Mouse (Mus musculus): ENCODE measurements at regions not wholly inside any gene's neighbourhood (a gene's known extent, or its start where the extent isn't known, plus 50 kb on each side); places are given as distances from the start of the nearest gene placed in this dataset.

DNA sequence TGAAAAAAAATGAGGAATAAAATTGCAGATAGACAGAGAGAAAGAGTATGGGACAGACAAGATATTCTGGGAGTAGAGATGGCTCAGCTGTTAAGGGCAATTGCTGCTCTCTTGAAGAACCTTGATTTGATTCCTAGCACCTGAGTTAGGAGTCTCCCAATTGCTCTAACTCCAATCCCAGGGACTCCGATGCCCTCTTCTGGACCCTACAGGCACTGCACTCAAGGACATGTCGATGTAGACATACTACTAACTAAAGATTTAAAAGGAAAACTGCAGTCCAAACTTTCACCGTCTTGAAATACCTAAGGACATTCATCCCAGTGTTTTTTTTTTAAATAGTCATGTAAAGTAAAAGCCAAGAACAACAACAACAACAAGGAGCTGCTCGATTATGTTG, 189.0 kb downstream of the Cyp26b1 start:
- Histone ChIP-seq H3K36me3 (replicated peaks) (no peaks in the 10 kb centered on the region), H3K4me3 (no peak overlapping the region), H3K27me3 (ENCODE audit: poor library complexity, severe bottlenecking) (peaks cover 6% of the 10 kb centered on the region; the same call in 1 of the 2 replicates), H3K27ac (no peak overlapping the region), H3K9me3 (no peaks in the 10 kb centered on the region), H3K4me1 (peaks cover 7% of the 10 kb centered on the region; the same call in 1 of the 2 replicates)
- 65% methylated on average over 4 of the region's 4 CpGs for WGBS
- no peak for DNase-seq (ENCODE audit: extremely low spot score, low spot score)

DNA sequence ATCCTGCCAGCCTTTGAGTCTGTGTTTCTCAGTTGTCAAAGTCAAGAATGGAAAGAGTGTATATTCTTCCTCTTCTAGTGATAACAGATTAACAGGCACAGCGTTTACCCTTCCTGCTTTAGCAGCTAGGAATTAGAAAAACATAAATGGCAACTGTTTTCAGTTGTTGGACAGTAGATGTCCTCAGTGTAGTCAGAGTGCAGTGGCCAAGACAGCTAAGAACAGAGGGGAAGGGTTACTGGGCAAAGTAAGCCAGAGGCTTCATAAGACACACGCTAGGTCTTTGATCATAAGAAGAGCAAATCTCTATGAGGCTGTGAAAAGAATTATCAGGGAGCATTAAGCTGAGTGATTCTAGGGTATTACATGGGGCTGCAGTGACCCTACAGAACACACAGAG, 191.3 kb downstream of the Cyp26b1 start:
- H3K36me3 ChIP-seq (replicated peaks): no peaks in the 10 kb centered on the region
- H3K27me3 ChIP-seq (ENCODE audit: poor library complexity, severe bottlenecking): peaks cover 6% of the 10 kb centered on the region; the same call in 1 of the 2 replicates
- WGBS: 90% methylated on average over 2 of the region's 2 CpGs

DNA sequence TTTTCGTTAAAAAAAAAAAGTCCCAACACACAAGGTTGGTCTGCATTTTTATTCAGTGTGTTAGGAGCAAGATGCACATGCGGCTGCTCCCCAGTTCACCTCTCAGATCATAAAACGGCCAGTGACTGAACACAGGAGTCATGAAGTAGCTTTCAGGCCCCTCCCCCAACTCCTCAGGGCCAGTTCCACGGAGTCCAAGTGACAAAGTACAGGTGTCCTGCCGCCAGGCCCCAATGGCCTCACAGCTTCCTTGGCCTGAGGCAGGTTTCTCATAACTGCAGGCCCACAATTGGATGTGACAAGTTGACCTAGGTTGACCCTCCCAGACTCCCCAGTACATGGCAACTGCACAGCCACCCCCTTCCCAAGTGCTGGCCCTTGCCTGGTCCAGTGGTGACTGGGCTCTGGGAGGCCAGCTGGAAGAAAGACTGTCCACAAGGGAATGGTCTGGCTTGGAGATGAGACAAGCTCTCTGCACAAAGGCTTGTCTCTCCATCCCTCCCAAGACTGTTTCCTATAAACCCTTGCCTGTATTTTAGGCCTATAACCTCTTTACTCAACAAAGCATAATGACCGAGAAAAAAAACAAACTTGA, 199.1 kb downstream of the Cyp26b1 start:
- WGBS: 71% methylated on average over 6 of the region's 6 CpGs
- Histone ChIP-seq H3K27me3 (ENCODE audit: poor library complexity, severe bottlenecking) (no peaks in the 10 kb centered on the region), H3K36me3 (replicated peaks) (no peaks in the 10 kb centered on the region), H3K4me3 (no peak overlapping the region), H3K9me3 (no peaks in the 10 kb centered on the region), H3K27ac (no peak overlapping the region), H3K4me1 (peaks cover 18% of the 10 kb centered on the region)
- no peak for DNase-seq (ENCODE audit: extremely low spot score, low spot score)

More for the DNA sequence above, 191.3 kb downstream of the Cyp26b1 start:
- Histone ChIP-seq H3K4me1 (no peaks in the 10 kb centered on the region), H3K4me3 (no peak overlapping the region), H3K9me3 (no peaks in the 10 kb centered on the region), H3K27ac (no peak overlapping the region)
- DNase-seq (ENCODE audit: extremely low spot score, low spot score): no peak

DNA sequence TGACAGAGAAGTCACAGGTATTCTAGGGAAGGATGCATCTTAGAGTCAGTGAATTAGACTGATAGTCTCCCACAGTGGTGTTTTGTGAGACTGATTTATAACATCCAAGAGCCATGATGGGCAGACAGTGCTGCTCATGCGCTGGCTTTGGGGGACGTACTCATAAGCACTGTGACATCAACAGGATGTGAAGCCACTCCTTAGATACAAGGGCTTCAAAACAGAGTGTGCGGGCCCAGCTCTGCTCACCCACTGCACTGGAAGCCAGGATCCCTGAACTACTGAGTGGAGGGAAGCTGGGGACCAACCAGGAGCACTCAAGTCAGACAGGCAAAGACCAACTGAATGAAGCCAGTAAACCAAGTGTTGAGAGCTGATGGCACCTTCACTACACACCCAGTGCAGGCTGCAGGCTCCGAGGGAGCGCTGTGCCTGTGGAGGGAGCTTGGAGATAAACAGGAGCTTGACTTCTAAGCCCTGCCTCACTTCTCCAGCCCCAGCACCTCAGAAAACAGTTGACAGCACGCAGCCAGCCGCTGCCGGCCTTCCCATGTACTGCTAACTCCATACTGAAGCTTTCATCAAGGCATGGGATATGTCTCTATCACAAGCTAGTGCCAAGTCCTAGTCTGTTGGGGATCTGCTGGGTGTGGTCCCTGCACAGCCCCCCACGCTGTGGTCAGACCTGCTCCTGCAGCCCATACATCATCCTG, 200.0 kb downstream of the Cyp26b1 start:
- Histone ChIP-seq H3K9me3 (no peaks in the 10 kb centered on the region), H3K36me3 (replicated peaks) (no peaks in the 10 kb centered on the region), H3K4me1 (peaks cover 18% of the 10 kb centered on the region), H3K27ac (no peak overlapping the region), H3K27me3 (ENCODE audit: poor library complexity, severe bottlenecking) (no peaks in the 10 kb centered on the region), H3K4me3 (no peak overlapping the region)
- WGBS: 89% methylated on average over 9 of the region's 9 CpGs
- DNase-seq (ENCODE audit: extremely low spot score, low spot score): no peak

DNA sequence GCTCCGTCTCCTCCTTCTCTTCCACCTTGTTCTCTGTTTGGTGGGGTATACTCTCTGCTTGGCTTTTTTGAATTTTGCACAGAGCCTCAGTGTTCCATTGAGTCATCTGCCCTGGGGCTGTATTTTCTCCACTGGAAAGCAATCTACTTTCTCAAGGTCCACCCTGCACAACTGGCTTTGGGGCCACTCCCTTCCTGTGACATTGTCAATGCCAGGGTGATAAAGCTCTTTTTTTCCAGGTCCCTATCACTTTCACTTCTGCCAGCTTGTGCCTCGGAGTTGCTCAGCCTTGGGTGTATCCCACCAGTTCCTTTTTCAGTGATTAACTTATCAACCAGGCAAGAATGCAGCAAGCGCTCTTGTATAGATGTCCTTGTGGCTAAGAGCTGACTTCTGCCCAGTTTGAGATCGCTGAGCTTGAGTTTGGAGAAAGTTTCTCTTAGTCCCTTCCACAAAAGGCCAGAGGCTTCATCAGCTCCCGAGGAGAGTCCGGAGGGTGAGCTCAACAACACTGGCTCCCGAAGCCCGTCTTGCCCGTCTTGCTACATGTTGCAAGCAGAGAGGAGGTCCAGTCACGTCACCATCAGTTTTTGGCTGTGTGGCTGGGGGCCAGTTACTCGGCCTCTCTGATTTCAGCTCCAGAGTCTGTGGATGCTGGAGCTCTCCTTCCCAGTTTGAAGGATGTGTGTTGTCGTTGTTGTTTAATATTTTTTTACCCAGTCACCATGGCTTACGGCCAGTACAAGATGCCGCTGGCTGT, 200.8 kb downstream of the Cyp26b1 start:
- H3K9me3 ChIP-seq: no peaks in the 10 kb centered on the region
- H3K36me3 ChIP-seq (replicated peaks): no peaks in the 10 kb centered on the region
- H3K27me3 ChIP-seq (ENCODE audit: poor library complexity, severe bottlenecking): no peaks in the 10 kb centered on the region
- WGBS: 92% methylated on average over 14 of the region's 14 CpGs
- no peak overlapping the region for H3K4me3 ChIP-seq
- no peak for DNase-seq (ENCODE audit: extremely low spot score, low spot score)
- no peak overlapping the region for H3K27ac ChIP-seq
- H3K4me1 ChIP-seq: peaks cover 18% of the 10 kb centered on the region

DNA sequence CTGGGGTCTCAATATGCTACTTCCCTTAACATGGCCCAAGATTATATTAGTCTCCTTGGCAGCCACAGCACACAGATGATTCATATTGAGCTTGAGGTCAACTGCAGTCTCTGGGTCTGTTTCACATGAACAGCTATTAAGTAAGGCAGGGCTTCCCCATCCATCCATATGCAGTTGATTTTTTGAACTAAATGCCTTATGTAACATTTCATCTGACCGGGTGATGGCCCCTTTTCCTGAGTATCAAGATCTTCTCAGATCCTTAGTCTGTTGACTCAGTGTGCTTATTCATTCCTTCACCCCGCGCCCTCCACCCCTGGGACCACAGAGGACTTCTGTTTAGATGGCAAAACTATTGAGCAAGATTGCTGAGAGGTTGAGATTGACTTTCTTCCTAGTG, 202.7 kb downstream of the Cyp26b1 start:
- H3K9me3 ChIP-seq: no peaks in the 10 kb centered on the region
- 94% methylated on average over 3 of the region's 3 CpGs for WGBS
- peaks cover 19% of the 10 kb centered on the region for H3K4me1 ChIP-seq
- H3K36me3 ChIP-seq (replicated peaks): no peaks in the 10 kb centered on the region
- no peak overlapping the region for H3K4me3 ChIP-seq
- no peak for DNase-seq (ENCODE audit: extremely low spot score, low spot score)
- H3K27ac ChIP-seq: no peak overlapping the region
- H3K27me3 ChIP-seq (ENCODE audit: poor library complexity, severe bottlenecking): no peaks in the 10 kb centered on the region

DNA sequence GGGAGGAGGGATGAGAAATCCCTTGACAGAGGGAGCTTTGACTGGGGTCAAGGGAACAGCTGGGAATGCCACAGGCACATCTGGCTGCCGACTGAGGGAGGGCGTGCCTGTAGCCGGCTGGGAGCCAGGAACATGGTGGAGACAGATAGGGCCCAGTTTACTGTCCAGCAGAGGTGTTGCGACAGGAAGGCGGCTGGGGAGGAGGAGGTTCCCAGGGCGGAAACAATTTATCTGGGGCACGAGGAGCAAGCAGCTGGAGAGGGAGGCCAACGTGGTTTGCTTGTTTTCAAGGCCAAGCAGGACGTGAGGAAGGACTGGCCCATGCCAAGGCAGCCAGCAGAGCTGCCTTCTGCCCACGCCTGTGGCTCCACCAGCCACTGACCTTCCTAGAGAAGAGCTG, 208.0 kb downstream of the Cyp26b1 start:
- H3K27me3 ChIP-seq (ENCODE audit: poor library complexity, severe bottlenecking): no peaks in the 10 kb centered on the region
- 55% methylated on average over 10 of the region's 10 CpGs for WGBS
- H3K4me3 ChIP-seq: no peak overlapping the region
- no peaks in the 10 kb centered on the region for H3K9me3 ChIP-seq
- H3K4me1 ChIP-seq: peaks cover 9% of the 10 kb centered on the region; the same call in 1 of the 2 replicates
- DNase-seq (ENCODE audit: extremely low spot score, low spot score): no peak
- H3K27ac ChIP-seq: no peak overlapping the region
- H3K36me3 ChIP-seq (replicated peaks): no peaks in the 10 kb centered on the region

DNA sequence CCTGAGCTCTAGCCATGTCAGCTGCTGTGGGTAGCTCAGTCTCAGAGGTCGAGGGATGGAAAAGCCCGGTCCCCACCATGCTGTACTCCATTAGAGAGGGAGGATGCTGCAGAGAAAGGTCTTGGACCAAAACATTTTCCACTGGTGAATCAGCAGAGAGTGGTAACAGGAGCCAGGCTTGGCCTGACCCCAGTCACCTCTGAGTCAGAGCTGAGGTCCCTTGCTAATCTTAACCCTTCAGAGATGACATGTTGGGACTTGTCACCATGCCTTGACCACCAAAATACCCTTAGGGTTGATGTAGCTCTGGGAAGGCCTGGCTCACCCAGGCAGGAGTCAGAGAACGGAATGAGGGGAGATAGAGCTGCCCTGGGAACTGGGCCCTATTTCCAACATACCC, 210.0 kb downstream of the Cyp26b1 start:
- H3K27ac ChIP-seq: no peak overlapping the region
- H3K36me3 ChIP-seq (replicated peaks): no peaks in the 10 kb centered on the region
- peaks cover 6% of the 10 kb centered on the region; the same call in 1 of the 2 replicates for H3K4me1 ChIP-seq
- H3K9me3 ChIP-seq: no peaks in the 10 kb centered on the region
- no peak for DNase-seq (ENCODE audit: extremely low spot score, low spot score)
- no peaks in the 10 kb centered on the region for H3K27me3 ChIP-seq (ENCODE audit: poor library complexity, severe bottlenecking)
- H3K4me3 ChIP-seq: no peak overlapping the region
- 86% methylated on average over 3 of the region's 3 CpGs for WGBS

DNA sequence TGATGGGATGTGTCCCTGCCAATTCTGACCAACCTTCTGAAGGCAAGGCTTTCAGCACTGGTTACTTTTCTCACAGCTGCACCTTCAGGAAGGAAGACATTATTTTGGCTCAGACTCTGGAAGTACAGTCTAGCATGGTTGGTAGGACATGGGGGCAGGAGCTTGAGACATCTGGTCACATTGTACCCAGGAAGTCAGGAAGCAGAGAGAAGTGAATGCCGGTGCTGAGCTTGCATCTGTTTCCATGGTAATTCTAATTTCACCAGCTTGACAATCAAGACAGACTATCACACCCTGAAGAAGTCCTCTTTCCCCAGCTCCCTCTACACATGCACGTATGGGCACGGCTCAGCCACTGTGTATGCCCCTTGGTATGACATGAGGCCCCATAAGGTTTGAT, 210.6 kb downstream of the Cyp26b1 start:
- no peak overlapping the region for H3K27ac ChIP-seq
- no peaks in the 10 kb centered on the region for H3K27me3 ChIP-seq (ENCODE audit: poor library complexity, severe bottlenecking)
- H3K4me1 ChIP-seq: peaks cover 6% of the 10 kb centered on the region; the same call in 1 of the 2 replicates
- H3K4me3 ChIP-seq: no peak overlapping the region
- 87% methylated on average over 3 of the region's 3 CpGs for WGBS
- H3K9me3 ChIP-seq: no peaks in the 10 kb centered on the region
- DNase-seq (ENCODE audit: extremely low spot score, low spot score): no peak
- no peaks in the 10 kb centered on the region for H3K36me3 ChIP-seq (replicated peaks)

DNA sequence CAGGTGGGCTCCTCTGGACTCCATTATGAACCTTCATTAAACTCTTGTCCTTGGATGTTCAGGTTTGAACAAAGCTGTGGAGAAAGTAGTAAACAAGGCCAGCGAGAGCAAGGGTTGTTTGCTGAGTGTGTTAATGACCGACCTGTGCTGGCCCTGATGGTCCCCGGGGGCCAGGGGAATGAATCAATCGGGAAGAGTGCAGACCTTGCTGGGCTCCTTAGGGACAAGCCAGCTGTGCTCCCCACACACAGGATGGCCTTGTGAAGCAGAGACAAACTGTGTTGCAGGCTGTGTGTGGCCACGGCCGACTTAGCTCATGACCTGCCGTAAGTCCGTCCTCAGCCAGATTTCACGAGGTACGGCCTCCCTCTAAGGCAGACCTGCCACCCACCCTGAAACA, 212.1 kb downstream of the Cyp26b1 start:
- Histone ChIP-seq H3K4me1 (peaks cover 6% of the 10 kb centered on the region; the same call in 1 of the 2 replicates), H3K4me3 (no peak overlapping the region), H3K27ac (no peak overlapping the region), H3K36me3 (replicated peaks) (no peaks in the 10 kb centered on the region), H3K9me3 (no peaks in the 10 kb centered on the region), H3K27me3 (ENCODE audit: poor library complexity, severe bottlenecking) (peaks cover 7% of the 10 kb centered on the region; the same call in 1 of the 2 replicates)
- WGBS: 92% methylated on average over 10 of the region's 10 CpGs
- DNase-seq (ENCODE audit: extremely low spot score, low spot score): no peak

DNA sequence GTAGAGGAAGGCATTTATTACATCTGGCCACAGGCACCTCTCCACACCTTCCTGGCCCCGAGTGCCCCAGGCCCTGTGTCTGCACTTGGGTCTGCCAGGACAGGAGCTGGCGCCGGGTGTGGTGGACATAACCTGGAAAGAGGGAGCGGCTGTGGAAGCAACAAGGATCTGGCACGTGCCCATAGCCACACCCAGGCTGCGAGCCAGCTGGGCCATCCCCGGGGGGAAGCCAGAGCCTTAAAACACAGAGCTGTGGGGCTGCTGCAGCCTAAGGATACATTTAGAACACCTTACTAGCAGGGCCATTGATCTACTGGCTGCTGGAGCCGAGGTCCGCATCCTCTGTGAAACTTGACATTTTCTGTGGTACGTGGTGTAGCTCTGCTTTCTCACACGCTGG, 217.0 kb downstream of the Cyp26b1 start:
- whole genome bisulfite sequencing: 87% methylated on average over 11 of the region's 11 CpGs
- no peak overlapping the region for H3K4me3 ChIP-seq
- peaks cover 9% of the 10 kb centered on the region; the same call in 1 of the 2 replicates for H3K27me3 ChIP-seq (ENCODE audit: poor library complexity, severe bottlenecking)
- no peak overlapping the region for H3K27ac ChIP-seq
- no peaks in the 10 kb centered on the region for H3K4me1 ChIP-seq
- H3K36me3 ChIP-seq (replicated peaks): no peaks in the 10 kb centered on the region
- DNase-seq (ENCODE audit: extremely low spot score, low spot score): no peak
- H3K9me3 ChIP-seq: no peaks in the 10 kb centered on the region

DNA sequence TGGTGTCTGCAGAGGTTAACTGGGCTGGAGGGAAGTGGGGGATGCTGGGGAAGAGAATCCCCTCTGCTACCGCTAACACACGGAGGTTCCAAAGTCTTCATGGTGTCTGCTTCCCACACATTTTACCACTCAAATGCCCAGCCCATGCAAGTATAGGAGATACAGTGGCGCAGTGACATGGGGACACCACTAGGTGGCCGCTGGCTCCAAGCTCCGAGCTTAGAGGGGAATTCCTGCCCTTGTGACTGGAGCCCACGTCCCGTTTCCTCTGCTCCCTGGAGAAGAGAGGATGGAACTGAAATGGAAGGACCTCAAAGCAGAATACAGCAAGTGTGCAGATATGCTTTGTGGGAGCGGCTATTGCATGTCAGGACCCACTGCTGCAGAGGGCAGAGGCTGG, 218.2 kb downstream of the Cyp26b1 start:
- peak; percentile 39 for DNase-seq (ENCODE audit: extremely low spot score, low spot score)
- no peaks in the 10 kb centered on the region for H3K9me3 ChIP-seq
- H3K27ac ChIP-seq: no peak overlapping the region
- WGBS: 22% methylated on average over 8 of the region's 8 CpGs
- no peak overlapping the region for H3K4me3 ChIP-seq
- no peaks in the 10 kb centered on the region for H3K4me1 ChIP-seq
- H3K27me3 ChIP-seq (ENCODE audit: poor library complexity, severe bottlenecking): peaks cover 9% of the 10 kb centered on the region; the same call in 1 of the 2 replicates
- no peaks in the 10 kb centered on the region for H3K36me3 ChIP-seq (replicated peaks)

DNA sequence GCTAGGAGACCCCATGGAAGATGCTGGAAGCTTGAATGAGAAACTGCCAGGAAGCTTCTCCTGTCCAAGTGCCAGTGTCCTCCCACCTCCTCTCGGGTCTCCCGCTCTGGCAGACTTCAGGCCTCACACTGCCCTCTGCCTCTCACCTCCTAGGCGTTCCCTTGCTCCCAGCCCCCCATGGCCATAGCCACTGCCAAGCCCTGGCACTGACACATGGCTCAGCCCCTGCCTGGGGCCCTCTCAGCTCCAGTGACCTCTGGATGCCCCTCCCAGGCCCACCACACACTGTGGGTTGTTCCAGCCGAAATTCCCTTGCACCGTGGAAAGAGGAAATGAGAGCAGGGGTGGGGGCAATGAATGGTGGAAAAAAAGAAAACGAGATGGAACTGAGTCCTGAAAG, 227.3 kb downstream of the Cyp26b1 start:
- no peaks in the 10 kb centered on the region for H3K27me3 ChIP-seq (ENCODE audit: poor library complexity, severe bottlenecking)
- H3K27ac ChIP-seq: no peak overlapping the region
- H3K9me3 ChIP-seq: no peaks in the 10 kb centered on the region
- no peaks in the 10 kb centered on the region for H3K36me3 ChIP-seq (replicated peaks)
- DNase-seq (ENCODE audit: extremely low spot score, low spot score): no peak
- 67% methylated on average over 6 of the region's 6 CpGs for WGBS
- no peak overlapping the region for H3K4me3 ChIP-seq
- H3K4me1 ChIP-seq: peaks cover 5% of the 10 kb centered on the region

All from forebrain, embryonic 10.5 days (tissue).